Mouse (Mus musculus) embryo, embryonic 10 days (tissue): ENCODE measurements around the gene Thrb.
A peak's percentile ranks its signal among the peaks of the same experiment; 100 is the strongest.
"Not testable (repeated sequence)": the region's sequence is repeated elsewhere in the genome, so short reads cannot be mapped to it uniquely, and the experiment has no call there.

ENCODE experiments used
- DNase-seq: peaks from one replicate; pipeline ENCODE4 v3.0.0-alpha.2; 2015; ENCODE audit warnings: low spot score

Thrb gene

DNA sequence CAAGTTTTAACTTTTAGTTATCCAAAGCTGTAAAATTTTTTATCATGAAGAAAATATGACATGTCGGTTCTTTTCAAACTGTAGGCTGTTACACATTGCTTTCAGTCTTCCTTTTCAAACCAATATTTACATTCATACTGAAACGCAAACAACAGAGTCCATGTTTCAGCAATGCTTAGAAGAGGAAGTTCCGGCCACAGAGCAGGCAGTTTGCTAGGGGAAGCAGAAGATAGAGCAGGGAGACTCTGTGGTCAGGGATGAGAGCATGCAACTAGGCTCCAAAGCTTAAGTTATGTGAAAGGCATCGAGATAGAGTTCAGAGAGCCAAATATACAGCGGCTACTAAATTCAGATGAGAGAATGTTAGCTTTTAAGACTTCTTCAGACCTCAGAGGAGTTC, 219.4 kb downstream of the Thrb start:
- DNase-seq: no peak

DNA sequence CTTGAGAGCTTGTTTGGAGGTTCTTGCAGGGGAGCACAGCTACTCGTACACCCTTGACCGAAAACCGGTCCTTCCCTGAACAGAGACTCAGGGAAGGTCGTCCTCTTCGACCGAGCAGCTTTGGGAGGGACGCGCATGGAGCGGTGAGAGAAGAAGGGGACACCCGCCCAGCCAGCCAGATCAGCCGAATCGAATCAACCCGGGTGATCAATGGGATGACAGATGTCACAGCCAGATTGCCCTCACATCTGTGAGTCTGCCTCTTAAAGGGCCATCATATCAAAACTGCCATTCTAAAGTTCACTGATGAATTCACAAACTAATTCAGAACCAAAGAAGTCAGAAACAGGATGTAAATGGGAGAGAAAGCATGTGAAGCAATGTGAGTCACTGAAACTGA, 224.8 kb downstream of the Thrb start:
- DNase-seq: no peak

- DNase-seq: no peak
These were observed 225.3 kb downstream of the Thrb start for GRCm38 (mm10) chr14:17885320-17885719.

GRCm38 (mm10) chr14:17894791-17895190, 234.7 kb downstream of the Thrb start:
- no peak for DNase-seq

GRCm38 (mm10) chr14:17899733-17900413, 239.8 kb downstream of the Thrb start:
- DNase-seq: no peak

- no peak for DNase-seq
These were observed 240.3 kb downstream of the Thrb start for GRCm38 (mm10) chr14:17900414-17900795.

DNA sequence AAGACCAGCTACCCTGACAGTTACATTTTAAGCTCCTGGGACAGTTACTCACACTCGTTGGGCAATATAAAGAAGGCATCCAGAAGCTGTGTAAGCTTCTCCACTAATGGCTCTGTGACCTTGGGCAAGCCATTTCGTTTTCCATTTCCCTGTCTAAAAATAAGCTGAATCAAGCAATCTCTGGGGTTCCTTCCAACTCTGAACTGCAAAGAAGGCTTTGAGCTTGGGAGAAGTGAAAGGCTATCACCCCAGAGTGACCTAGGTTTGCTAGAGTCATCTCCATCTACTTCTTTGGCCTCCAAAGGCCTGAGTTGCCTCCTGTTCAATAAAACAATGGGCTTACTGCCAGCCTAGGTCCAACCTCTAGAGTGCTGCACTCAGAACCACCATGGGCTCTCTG, 242.4 kb downstream of the Thrb start:
- no peak for DNase-seq

DNA sequence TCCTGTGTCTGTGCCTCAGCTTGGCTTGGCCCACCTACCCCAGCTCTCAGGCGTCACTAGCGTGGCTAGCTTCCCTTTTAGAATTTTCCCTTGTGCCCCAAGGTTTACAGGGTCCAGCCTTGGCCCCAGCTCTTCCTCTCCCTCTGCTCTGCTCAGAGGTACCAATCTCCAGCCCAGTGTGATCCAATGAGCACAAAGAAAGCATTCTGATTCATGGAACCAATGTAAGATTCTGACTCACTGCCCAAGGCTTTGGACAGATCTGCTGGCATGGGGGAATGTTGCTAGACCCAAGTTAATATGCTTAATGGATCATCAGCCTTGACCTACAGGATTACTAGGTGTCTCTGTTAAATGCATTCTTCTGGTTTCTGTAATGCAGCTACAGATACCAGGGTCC, 243.1 kb downstream of the Thrb start:
- no peak for DNase-seq

DNA sequence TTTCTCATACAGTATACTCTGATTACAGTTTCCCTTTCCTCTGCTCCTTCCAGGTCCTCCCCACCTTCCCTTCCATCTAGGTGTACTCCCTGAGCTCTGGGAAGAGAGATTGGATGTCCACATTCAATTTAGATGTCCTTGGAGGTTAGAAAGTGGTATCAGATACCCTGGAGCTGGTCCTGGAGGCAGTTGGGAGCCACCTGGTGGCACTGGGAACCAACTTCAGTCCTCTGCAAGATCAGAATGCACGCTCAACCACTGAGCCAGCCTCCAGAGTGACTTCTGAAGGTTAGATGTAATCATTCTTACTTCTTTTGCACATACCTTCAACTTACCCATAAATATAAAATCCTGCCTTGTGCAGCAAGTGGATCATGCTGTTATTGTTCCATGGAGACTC, 244.5 kb downstream of the Thrb start:
- peak; percentile 27 for DNase-seq

DNA sequence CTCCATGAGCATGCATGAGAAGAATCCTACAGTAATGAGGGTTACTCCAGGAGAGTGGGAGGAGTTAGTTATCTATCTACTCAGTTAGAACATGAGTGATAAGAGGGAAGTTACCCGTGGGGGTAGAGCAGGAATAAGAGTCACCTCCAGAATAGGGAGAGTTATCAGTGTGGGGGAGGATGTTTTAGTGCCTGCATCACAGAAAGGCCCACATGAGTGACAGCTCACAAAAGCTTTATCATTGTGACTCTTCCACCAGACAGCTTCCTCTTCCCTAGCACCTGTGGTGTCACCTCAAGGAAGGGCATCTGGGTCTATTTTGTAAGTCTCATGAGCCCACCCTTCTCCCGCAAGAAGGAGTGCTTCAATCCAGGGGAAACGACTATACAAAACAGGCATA, 245.6 kb downstream of the Thrb start:
- DNase-seq: no peak

- DNase-seq: no peak
These were observed 246.9 kb downstream of the Thrb start for GRCm38 (mm10) chr14:17906931-17907330.

- no peak for DNase-seq
These were observed 251.1 kb downstream of the Thrb start for GRCm38 (mm10) chr14:17911157-17911556.

DNA sequence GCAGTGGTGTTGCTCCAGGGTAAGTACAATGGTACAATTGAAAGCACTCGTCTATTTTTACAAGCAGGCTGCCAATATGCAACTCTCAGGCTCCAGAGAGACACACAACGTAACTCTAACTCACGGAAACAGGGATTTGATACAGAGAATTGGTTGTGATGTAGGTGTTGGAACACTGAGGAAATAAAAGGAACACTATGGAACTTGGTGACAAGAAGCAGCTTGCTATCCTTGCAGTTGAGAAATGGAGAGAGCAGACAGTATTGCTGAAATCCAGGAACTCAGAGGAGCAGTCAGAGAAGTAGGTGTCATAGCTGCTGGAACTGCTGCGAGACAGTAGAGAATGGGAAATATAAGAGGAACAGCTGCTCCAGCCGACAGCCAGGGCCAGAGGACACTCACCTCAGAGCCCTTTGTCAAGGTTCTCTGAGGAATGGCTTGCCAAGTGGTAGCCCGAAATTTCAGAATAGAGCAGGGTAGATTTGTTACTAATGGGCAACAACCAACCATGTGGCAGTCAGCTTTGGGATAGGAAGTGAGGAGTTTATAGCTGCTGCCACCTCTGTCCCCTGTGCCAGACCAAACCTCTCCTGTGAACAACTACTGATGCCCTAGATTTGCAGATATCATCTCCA, 252.6 kb downstream of the Thrb start:
- DNase-seq: no peak

DNA sequence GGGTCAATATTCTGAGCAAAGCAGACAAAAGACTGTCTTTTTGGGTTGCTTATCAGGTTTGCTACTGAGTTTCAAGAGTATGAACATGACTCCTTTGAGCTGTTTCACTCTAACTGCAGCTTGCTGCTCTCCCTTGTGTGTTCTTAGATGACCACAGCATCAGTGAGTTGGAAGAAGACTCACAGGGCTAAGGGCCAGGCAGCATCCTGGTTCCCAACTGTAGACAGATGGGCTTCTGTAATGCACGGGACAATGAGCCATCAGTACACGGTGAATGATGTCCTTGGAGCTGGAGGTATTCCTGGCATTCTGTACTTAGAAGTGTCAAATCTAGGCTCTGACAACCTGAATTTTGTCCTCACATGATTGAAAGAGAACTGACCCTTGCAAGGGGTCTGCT, 255.5 kb downstream of the Thrb start:
- no peak for DNase-seq

GRCm38 (mm10) chr14:17916651-17917050, 256.6 kb downstream of the Thrb start:
- DNase-seq: no peak

DNA sequence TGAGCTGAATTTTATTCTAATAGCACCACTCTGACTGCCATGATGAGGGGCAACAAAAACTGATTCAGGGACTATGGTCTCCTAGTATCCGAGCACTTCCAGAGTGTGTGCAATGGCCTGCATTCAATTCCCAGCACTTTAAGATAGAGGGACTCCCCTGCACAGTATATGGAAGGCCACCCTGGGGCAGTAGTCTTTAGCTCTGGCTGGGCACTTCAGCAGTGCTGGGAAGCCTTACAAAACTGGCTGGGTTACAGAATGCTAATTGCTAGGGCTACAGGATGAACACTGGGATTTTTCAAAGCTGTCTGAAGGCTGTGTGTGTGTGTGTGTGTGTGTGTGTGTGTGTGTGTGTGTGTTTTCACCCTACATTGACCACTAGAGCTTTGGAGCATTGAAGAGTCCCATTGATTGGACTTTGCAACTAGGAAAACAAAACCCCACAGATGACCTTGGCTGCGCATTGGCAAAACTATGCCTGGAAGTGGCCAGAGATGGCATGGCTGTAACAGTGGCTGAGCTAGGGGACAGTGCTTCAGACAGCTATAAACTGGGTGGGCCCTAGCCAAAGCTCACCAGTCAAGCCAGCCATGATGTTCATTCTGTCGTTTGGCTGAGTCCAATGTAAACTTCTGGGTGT, 257.2 kb downstream of the Thrb start:
- no peak for DNase-seq

DNA sequence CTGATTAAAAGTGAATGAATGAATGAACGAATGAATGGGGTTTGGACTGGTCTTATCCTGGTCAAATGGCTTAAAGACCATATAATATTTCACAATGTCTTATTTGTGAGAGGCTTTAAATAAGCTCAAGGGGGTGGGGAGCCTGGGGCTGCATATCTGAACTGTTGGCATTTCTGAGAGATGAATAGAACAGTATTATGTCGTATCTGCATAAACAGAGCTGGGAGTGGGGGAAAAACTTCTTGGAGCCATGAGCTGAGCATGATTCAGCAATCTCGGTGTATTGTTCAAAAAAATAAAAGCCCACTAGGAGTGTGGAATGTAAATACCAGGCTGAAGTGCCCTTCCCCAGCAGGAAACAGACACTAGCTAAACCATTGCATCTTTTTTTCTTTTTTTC, 257.8 kb downstream of the Thrb start:
- no peak for DNase-seq

GRCm38 (mm10) chr14:17922807-17923704, 263.0 kb downstream of the Thrb start:
- DNase-seq: no peak

DNA sequence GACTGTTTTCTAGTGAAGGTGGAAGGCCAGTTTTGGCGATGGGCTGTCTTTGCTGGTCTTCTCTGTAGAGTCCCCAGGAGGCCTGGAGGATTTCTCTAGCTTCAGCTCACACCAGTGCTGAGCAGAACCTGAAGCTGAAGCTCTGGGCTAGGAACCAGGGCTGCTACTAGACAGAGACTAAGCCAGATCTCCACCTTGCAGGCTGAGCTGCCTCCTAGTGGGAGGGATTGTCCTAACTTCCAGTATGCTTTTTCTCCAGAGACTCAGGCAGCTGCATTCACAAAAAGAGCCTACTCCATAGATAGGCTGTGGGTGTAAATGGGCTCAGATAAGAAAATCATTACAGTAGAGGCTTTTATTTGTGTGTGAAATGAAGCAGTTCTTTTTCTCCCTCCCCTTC, 267.4 kb downstream of the Thrb start:
- peak; percentile 41 for DNase-seq

- no peak for DNase-seq
These were observed 269.5 kb downstream of the Thrb start for GRCm38 (mm10) chr14:17929585-17929984.

- DNase-seq: no peak
These were observed 273.4 kb downstream of the Thrb start for GRCm38 (mm10) chr14:17933475-17933874.

DNA sequence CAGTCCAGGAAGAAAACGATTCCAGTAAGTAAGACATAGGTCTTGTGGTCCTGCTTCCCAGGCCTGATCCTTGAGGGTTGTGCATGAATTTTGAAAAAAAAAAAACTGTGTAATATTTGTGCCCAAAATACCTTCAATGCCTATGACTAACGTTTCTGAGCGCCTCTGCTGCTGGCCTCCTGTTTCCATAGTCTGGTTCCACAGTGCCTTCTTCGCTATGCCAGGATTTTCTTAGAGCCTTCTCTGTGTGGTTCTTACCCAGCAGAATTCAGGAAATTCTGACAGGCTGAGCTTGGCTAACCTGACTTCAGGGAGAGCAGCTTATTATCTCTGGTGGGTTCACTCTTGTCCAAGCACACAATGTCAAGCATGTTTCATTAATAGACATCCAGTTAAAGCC, 274.7 kb downstream of the Thrb start:
- DNase-seq: not testable (repeated sequence)

DNA sequence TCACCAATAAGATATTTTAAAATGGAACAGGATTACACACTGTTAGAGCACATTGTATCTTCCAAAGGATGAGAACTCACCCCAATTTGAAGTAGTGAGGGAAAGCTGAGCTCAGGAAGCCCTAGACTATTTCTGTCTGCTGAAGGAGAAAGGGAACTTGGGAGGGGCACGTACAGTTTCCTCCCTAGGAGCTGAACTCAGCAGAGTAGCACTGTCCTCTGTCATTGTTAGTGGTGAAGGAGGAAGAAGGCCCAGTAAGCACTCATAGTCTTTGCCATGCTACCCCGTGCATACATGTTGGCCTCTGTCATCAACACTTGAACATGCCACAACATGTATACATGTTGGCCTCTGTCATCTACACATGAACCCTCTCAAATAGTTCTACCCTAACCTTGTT, 294.0 kb downstream of the Thrb start:
- DNase-seq: no peak
